Mouse (Mus musculus) midbrain, embryonic 15.5 days (tissue): ENCODE data around the gene Crygf. TPM values are rescaled to one million over a fixed set of nuclear protein-coding genes. Genes with fewer than 3 reads are reported as not detected.
"Not testable (repeated sequence)": the region's sequence is repeated elsewhere in the genome, so short reads cannot be mapped to it uniquely, and the experiment has no call there.

Experiments used
- ATAC-seq: fragments of 200-750 bp; cut with Nextera tagmentation; replicated peaks from 2 replicates; pipeline ENCODE4 v1.8.0; 2017; ENCODE audit warnings: moderate TSS enrichment
- H3K27ac ChIP-seq: fragments of 300-500 bp; sonication (generic); 2 replicates; pipeline ENCODE4 v1.5.1; 2015; ENCODE audit warnings: mild to moderate bottlenecking, inconsistent platforms
- H3K27me3 ChIP-seq: fragments of 300-500 bp; sonication (generic); replicated peaks from 2 replicates; pipeline ENCODE4 v1.6.1; 2015; ENCODE audit warnings: inconsistent platforms
- H3K36me3 ChIP-seq: fragments of 300-500 bp; sonication (generic); replicated peaks from 2 replicates; pipeline ENCODE4 v1.6.1; 2015; ENCODE audit warnings: inconsistent platforms
- H3K4me1 ChIP-seq: fragments of 300-500 bp; sonication (generic); 2 replicates; pipeline ENCODE4 v1.6.1; 2015; ENCODE audit warnings: inconsistent platforms
- H3K4me2 ChIP-seq: fragments of 300-500 bp; sonication (generic); 2 replicates; pipeline ENCODE4 v1.6.1; 2015; ENCODE audit warnings: inconsistent platforms, mild to moderate bottlenecking, moderate library complexity
- H3K4me3 ChIP-seq: fragments of 300-500 bp; sonication (generic); 2 replicates; pipeline ENCODE4 v1.5.1; 2015; ENCODE audit warnings: mild to moderate bottlenecking, inconsistent platforms
- H3K9ac ChIP-seq: fragments of 300-500 bp; sonication (generic); 2 replicates; pipeline ENCODE4 v1.6.1; 2015; ENCODE audit warnings: mild to moderate bottlenecking, inconsistent platforms
- H3K9me3 ChIP-seq: fragments of 300-500 bp; sonication (generic); 2 replicates; pipeline ENCODE4 v1.6.1; 2016; ENCODE audit warnings: inconsistent platforms
- WGBS: fragments of 180-500 bp; shearing (Covaris S2); methylation state at CpG from one replicate; pipeline ENCODE4 v1.1.7; 2015; ENCODE audit warnings: mixed read lengths; 5-methylcytosine and 5-hydroxymethylcytosine counted together
- polyA plus RNA-seq: library from polyadenylated mRNA; unstranded; fragments of >200 nt; fragmentation: Nextera tagmentation; extraction: Ambion mirVana; gene quantifications from 2 replicates; pipeline ENCODE4 v1.2.1, GENCODE M21; 2015

The Crygf gene
- polyA plus RNA-seq: not detected in 2 replicates

GRCm38 (mm10) chr1:65926294-65926693 lies at the start of gene Crygf:
Gene Crygf (plus strand): TSS chr1:65926520.
- Histone ChIP-seq H3K4me2 (no peak within 1 kb of the TSS), H3K27me3 (no peaks in the 10 kb centered on the region), H3K9me3 (no peaks in the 10 kb centered on the region), H3K9ac (no peak within 1 kb of the TSS), H3K4me1 (no peaks in the 10 kb centered on the region), H3K4me3 (no peak within 1 kb of the TSS), H3K36me3 (no peaks in the 10 kb centered on the region), H3K27ac (no peak within 1 kb of the TSS)
- 70% methylated on average over 4 of the region's 4 CpGs for WGBS
- no peak; the same call in 1 of the 2 replicates for ATAC-seq

- Histone ChIP-seq H3K36me3 (no peaks in the 10 kb centered on the region), H3K27me3 (no peaks in the 10 kb centered on the region), H3K4me2 (no peak overlapping the region), H3K4me3 (no peak overlapping the region), H3K9ac (no peak overlapping the region), H3K4me1 (no peaks in the 10 kb centered on the region), H3K9me3 (no peaks in the 10 kb centered on the region), H3K27ac (no peak overlapping the region)
- 46% methylated on average over 6 of the region's 6 CpGs for WGBS
- no peak for ATAC-seq
Observed at GRCm38 (mm10) chr1:65925361-65926210, 734 bp upstream of the Crygf start.

GRCm38 (mm10) chr1:65926696-65927095 lies 376 bp downstream of the Crygf start:
- H3K9me3 ChIP-seq, H3K36me3 ChIP-seq, ATAC-seq, H3K4me2 ChIP-seq, H3K27me3 ChIP-seq, H3K27ac ChIP-seq, H3K9ac ChIP-seq, H3K4me1 ChIP-seq, H3K4me3 ChIP-seq: not testable (repeated sequence)
- 88% methylated on average over 11 of the region's 11 CpGs for WGBS

- Histone ChIP-seq H3K9me3 (no peaks in the 10 kb centered on the region), H3K4me3 (no peak overlapping the region), H3K9ac (no peak overlapping the region), H3K4me1 (no peaks in the 10 kb centered on the region), H3K4me2 (no peak overlapping the region), H3K27me3 (no peaks in the 10 kb centered on the region), H3K36me3 (no peaks in the 10 kb centered on the region), H3K27ac (no peak overlapping the region)
- no peak for ATAC-seq
- WGBS: 88% methylated on average over 2 of the region's 2 CpGs
Observed at GRCm38 (mm10) chr1:65930055-65930454, 3.7 kb downstream of the Crygf start.

GRCm38 (mm10) chr1:65932091-65932812 lies 5.9 kb downstream of the Crygf start:
- Histone ChIP-seq H3K36me3 (no peaks in the 10 kb centered on the region), H3K4me1 (no peaks in the 10 kb centered on the region), H3K4me2 (no peak overlapping the region), H3K27me3 (no peaks in the 10 kb centered on the region), H3K4me3 (no peak overlapping the region), H3K9me3 (no peaks in the 10 kb centered on the region), H3K9ac (no peak overlapping the region), H3K27ac (no peak overlapping the region)
- no peak for ATAC-seq
- 89% methylated on average over 4 of the region's 4 CpGs for WGBS

Other genes starting within 250 kb of the Crygf start
- 425 and 464 TPM in 2 replicates for gene Map2, start 248.8 kb downstream of the Crygf start, polyA plus RNA-seq